Mouse (Mus musculus): ENCODE measurements around the gene Anapc13. TPM values are rescaled to one million over a fixed set of nuclear protein-coding genes. Genes with fewer than 3 reads are reported as not detected.

Gene Anapc13
- polyA plus RNA-seq, 1 experiment: 139 TPM

- no peak for DNase-seq (ENCODE audit: extremely low spot score in 1 of 2, low spot score in 1 of 2)
Observed at GRCm38 (mm10) chr9:102629052-102629451, 3.0 kb downstream of the Anapc13 start.

- no peak for DNase-seq (ENCODE audit: extremely low spot score in 1 of 2, low spot score in 1 of 2)
Observed at GRCm38 (mm10) chr9:102631589-102632147, 5.6 kb downstream of the Anapc13 start.

- DNase-seq (ENCODE audit: extremely low spot score in 1 of 2, low spot score in 1 of 2): no peak
Observed at GRCm38 (mm10) chr9:102632173-102632572, 6.1 kb downstream of the Anapc13 start.

- peak in 1 of 2 experiments; percentile 87 for DNase-seq (ENCODE audit: extremely low spot score in 1 of 2, low spot score in 1 of 2)
Observed at GRCm38 (mm10) chr9:102632923-102633537, 6.9 kb downstream of the Anapc13 start.

- no peak for DNase-seq (ENCODE audit: extremely low spot score in 1 of 2, low spot score in 1 of 2)
Observed at GRCm38 (mm10) chr9:102634453-102634852, 8.4 kb downstream of the Anapc13 start.

GRCm38 (mm10) chr9:102636553-102636952 lies 10.5 kb downstream of the Anapc13 start:
- DNase-seq (ENCODE audit: extremely low spot score in 1 of 2, low spot score in 1 of 2): peak in 1 of 2 experiments; percentile 77

- no peak for DNase-seq (ENCODE audit: extremely low spot score in 1 of 2, low spot score in 1 of 2)
Observed at GRCm38 (mm10) chr9:102637115-102637514, 11.0 kb downstream of the Anapc13 start.

- no peak for DNase-seq (ENCODE audit: extremely low spot score in 1 of 2, low spot score in 1 of 2)
Observed at GRCm38 (mm10) chr9:102638963-102639362, 12.9 kb downstream of the Anapc13 start.

GRCm38 (mm10) chr9:102639510-102639909 lies 13.4 kb downstream of the Anapc13 start:
- no peak for DNase-seq (ENCODE audit: extremely low spot score in 1 of 2, low spot score in 1 of 2)

- no peak for DNase-seq (ENCODE audit: extremely low spot score in 1 of 2, low spot score in 1 of 2)
Observed at GRCm38 (mm10) chr9:102641531-102641930, 15.4 kb downstream of the Anapc13 start.

GRCm38 (mm10) chr9:102643071-102643485 lies 17.0 kb downstream of the Anapc13 start:
- DNase-seq (ENCODE audit: extremely low spot score in 1 of 2, low spot score in 1 of 2): no peak

- peak in 1 of 2 experiments; percentile 39 for DNase-seq (ENCODE audit: extremely low spot score in 1 of 2, low spot score in 1 of 2)
Observed at GRCm38 (mm10) chr9:102643486-102644101, 17.5 kb downstream of the Anapc13 start.

GRCm38 (mm10) chr9:102645119-102645695 lies 19.1 kb downstream of the Anapc13 start:
- no peak for DNase-seq (ENCODE audit: extremely low spot score in 1 of 2, low spot score in 1 of 2)

GRCm38 (mm10) chr9:102647010-102647409 lies 20.9 kb downstream of the Anapc13 start:
- DNase-seq (ENCODE audit: extremely low spot score in 1 of 2, low spot score in 1 of 2): peak in 1 of 2 experiments; percentile 42

GRCm38 (mm10) chr9:102649917-102650527 lies 23.9 kb downstream of the Anapc13 start:
- no peak for DNase-seq (ENCODE audit: extremely low spot score in 1 of 2, low spot score in 1 of 2)

- DNase-seq (ENCODE audit: extremely low spot score in 1 of 2, low spot score in 1 of 2): no peak
Observed at GRCm38 (mm10) chr9:102650637-102651036, 24.5 kb downstream of the Anapc13 start.

- no peak for DNase-seq (ENCODE audit: extremely low spot score in 1 of 2, low spot score in 1 of 2)
Observed at GRCm38 (mm10) chr9:102651199-102651720, 25.2 kb downstream of the Anapc13 start.

- DNase-seq (ENCODE audit: extremely low spot score in 1 of 2, low spot score in 1 of 2): no peak
Observed at GRCm38 (mm10) chr9:102656355-102657095, 30.4 kb downstream of the Anapc13 start.

- no peak for DNase-seq (ENCODE audit: extremely low spot score in 1 of 2, low spot score in 1 of 2)
Observed at GRCm38 (mm10) chr9:102668115-102668514, 42.0 kb downstream of the Anapc13 start.

- no peak for DNase-seq (ENCODE audit: extremely low spot score in 1 of 2, low spot score in 1 of 2)
Observed at GRCm38 (mm10) chr9:102668906-102669305, 42.8 kb downstream of the Anapc13 start.

Data from frontal cortex, adult 2 months (tissue).